In the genomic region with DNA sequence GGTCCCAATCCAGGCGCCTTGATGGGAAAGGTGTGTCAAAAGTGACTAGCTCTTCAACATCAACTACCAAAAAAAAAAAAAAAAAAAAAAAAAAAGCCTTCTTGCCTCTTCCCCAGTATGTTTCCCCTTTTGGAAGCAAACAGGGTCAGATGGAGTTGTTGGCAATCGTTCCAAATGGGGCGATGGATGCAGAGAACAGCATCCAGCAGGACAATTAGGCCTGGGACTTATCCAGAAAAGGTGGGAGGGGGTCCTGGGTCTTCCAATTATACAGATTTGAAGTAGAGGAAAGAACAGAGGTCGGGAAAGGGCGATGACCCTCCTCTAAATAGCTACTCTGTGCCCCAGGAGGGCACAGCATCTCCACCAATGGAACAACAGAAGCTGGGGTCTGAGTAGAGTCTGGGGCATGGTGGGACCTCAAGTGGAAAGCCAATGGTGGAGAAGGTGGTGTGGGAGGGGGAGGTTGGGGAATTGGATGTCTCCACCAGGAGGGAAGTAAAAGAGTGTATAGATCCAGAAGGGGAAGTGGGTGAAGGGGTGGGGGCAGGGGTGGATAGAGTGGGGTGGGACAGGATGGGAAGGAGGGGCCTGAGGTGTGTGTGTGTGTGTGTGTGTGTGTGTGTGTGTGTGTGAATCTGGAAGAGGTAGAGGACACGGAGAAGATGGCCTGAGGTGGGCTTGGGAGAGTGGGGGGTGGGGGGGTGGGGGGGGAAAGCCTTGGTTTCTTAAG, we compare ENCODE assay signal across 14 mouse cellular contexts.
DNase-seq lines count a peak whose midpoint lies in the region; ATAC-seq lines count a peak whose summit lies in the region.
"Had no signal": no experiment of that assay in that cellular context is flagged by ENCODE, and none has a peak within 500 bp of the region (broad histone marks: within the 10 kb centered on the region; RNA-seq: fewer than 3 reads in every experiment).

No protein-coding gene starts in this region.

- H3K9me3 ChIP-seq in liver, embryonic 12.5 days (replicated peaks), result no peaks in the 10 kb centered on the region
- no peaks in the 10 kb centered on the region for H3K9me3 ChIP-seq in liver, embryonic 16.5 days (replicated peaks; ENCODE audit: control insufficient read depth, low read length)
- H3K9me3 ChIP-seq: embryonic facial prominence, embryonic 13.5 days; forebrain, embryonic 10.5 days; lung, embryonic 15.5 days had no signal

- H3K27me3 ChIP-seq in liver, embryonic 12.5 days (replicated peaks), result no peaks in the 10 kb centered on the region
- no peaks in the 10 kb centered on the region for H3K27me3 ChIP-seq in liver, embryonic 16.5 days (ENCODE audit: control insufficient read depth, insufficient read depth, low read depth, low read length)
- H3K27me3 ChIP-seq: CH12.LX; embryonic facial prominence, embryonic 13.5 days; lung, embryonic 15.5 days had no signal

- no peak overlapping the region for H3K4me3 ChIP-seq in liver, embryonic 12.5 days
- H3K4me3 ChIP-seq in liver, embryonic 16.5 days (ENCODE audit: low read depth, low read length), result no peak overlapping the region

- no peaks in the 10 kb centered on the region for H3K36me3 ChIP-seq in liver, embryonic 12.5 days
- H3K36me3 ChIP-seq in liver, embryonic 16.5 days (ENCODE audit: control insufficient read depth, insufficient read depth), result no peaks in the 10 kb centered on the region
- H3K36me3 ChIP-seq: embryonic facial prominence, embryonic 13.5 days; forebrain, embryonic 10.5 days; lung, embryonic 15.5 days had no signal

- H3K27ac ChIP-seq in liver, embryonic 12.5 days, result no peak overlapping the region
- no peak overlapping the region for H3K27ac ChIP-seq in liver, embryonic 16.5 days (ENCODE audit: low read length)
- H3K27ac ChIP-seq: embryonic facial prominence, embryonic 13.5 days; forebrain, embryonic 10.5 days; lung, embryonic 15.5 days had no signal

- DNase-seq in liver, result no peak
- peak; percentile 47 for DNase-seq in brain, adult 2 months (ENCODE audit: low read depth, low spot score)
- DNase-seq in cerebellum, adult 18-20 months, result peak; percentile 32 to 35
- no peak for DNase-seq in spleen, postnatal 14 days (ENCODE audit: low spot score in 2 of 2)
- DNase-seq in urinary bladder, postnatal 36 days (ENCODE audit: low spot score in 2 of 2), result no peak
- DNase-seq: heart, postnatal 14 days; thymus, postnatal 14 days had no signal

- no peak overlapping the region for H3K9ac ChIP-seq in liver, embryonic 12.5 days
- H3K9ac ChIP-seq in liver, embryonic 16.5 days (ENCODE audit: low read depth, low read length), result no peak overlapping the region
- H3K9ac ChIP-seq: embryonic facial prominence, embryonic 13.5 days; lung, embryonic 15.5 days had no signal

- H3K4me2 ChIP-seq in liver, embryonic 12.5 days, result no peak overlapping the region
- no peak overlapping the region for H3K4me2 ChIP-seq in liver, embryonic 16.5 days (ENCODE audit: low read depth, low read length)

- ATAC-seq in liver, embryonic 12.5 days, result peak; percentile 40; the same call in 1 of the 2 replicates
- 0 out of 2 replicates have a peak, but pooled peaks have one; percentile 9 for ATAC-seq in liver, embryonic 16.5 days (ENCODE audit: low read depth)
- ATAC-seq: Patski had no signal

- WGBS in liver, embryonic 12.5 days (ENCODE audit: insufficient replicate concordance), result 37% methylated on average over 6 of the region's 6 CpGs
- WGBS in liver, embryonic 16.5 days (ENCODE audit: insufficient replicate concordance), result 47% methylated on average over 6 of the region's 6 CpGs

- H3K4me1 ChIP-seq in liver, embryonic 12.5 days, result peaks cover 4% of the 10 kb centered on the region; the same call in 1 of the 2 replicates
- no peaks in the 10 kb centered on the region for H3K4me1 ChIP-seq in liver, embryonic 16.5 days (ENCODE audit: control insufficient read depth, low read depth, low read length)

Comparison
In these comparisons a context has a peak if more than half of its experiments do, and no peak if none do; other contexts are left out.
1. DNase-seq: peak in brain, adult 2 months (single experiment) and cerebellum, adult 18-20 months (2 of 2); none in liver (single experiment), spleen, postnatal 14 days (0 of 2) and urinary bladder, postnatal 36 days (0 of 2).